Mouse (Mus musculus): Measurements from ENCODE around the gene Kcnh5. TPM values are rescaled to one million over a fixed set of nuclear protein-coding genes. Genes with fewer than 3 reads are reported as not detected.

Kcnh5 gene
- polyA plus RNA-seq, 1 experiment: 0.14 TPM

DNA sequence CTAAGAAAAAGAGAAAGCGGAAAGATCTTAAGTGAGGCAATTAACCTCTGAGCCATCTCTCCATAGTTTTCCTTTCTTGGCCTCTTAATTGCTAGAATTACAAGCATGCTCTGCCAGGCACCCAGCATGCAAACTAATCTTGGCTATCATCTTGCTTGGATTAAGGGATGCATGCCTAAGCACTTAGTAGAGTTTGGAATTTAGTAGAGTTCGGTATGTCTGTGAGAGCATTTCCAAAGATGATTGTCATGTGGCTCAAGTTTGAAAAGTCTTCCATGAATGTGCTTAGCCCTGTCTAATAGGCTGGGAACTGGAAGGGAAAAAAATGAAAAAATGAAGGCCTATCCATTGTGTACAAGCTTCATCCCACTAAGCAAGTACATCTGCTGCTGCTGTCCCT, 224.5 kb downstream of the Kcnh5 start:
- no peaks in the 10 kb centered on the region for H3K27me3 ChIP-seq (ENCODE audit: control insufficient read depth, insufficient read depth, low read length)
- no peak overlapping the region for H3K4me3 ChIP-seq (ENCODE audit: control insufficient read depth, low read depth, low read length)
- TF ChIP-seq CTCF (IDR thresholded peaks at IDR 0.05; ENCODE audit: control insufficient read depth, insufficient read depth, insufficient replicate concordance, low read depth, low read length): no peak
- TF ChIP-seq POLR2A (IDR thresholded peaks at IDR 0.05; ENCODE audit: control insufficient read depth, low read depth, low read length): no peak
- H3K4me1 ChIP-seq (ENCODE audit: control insufficient read depth, insufficient read depth, low read length): no peaks in the 10 kb centered on the region
- H3K27ac ChIP-seq (ENCODE audit: control insufficient read depth, insufficient read depth, low read depth, low read length): no peak overlapping the region
- no peaks in the 10 kb centered on the region for H3K36me3 ChIP-seq (ENCODE audit: control insufficient read depth, insufficient read depth, low read length)

DNA sequence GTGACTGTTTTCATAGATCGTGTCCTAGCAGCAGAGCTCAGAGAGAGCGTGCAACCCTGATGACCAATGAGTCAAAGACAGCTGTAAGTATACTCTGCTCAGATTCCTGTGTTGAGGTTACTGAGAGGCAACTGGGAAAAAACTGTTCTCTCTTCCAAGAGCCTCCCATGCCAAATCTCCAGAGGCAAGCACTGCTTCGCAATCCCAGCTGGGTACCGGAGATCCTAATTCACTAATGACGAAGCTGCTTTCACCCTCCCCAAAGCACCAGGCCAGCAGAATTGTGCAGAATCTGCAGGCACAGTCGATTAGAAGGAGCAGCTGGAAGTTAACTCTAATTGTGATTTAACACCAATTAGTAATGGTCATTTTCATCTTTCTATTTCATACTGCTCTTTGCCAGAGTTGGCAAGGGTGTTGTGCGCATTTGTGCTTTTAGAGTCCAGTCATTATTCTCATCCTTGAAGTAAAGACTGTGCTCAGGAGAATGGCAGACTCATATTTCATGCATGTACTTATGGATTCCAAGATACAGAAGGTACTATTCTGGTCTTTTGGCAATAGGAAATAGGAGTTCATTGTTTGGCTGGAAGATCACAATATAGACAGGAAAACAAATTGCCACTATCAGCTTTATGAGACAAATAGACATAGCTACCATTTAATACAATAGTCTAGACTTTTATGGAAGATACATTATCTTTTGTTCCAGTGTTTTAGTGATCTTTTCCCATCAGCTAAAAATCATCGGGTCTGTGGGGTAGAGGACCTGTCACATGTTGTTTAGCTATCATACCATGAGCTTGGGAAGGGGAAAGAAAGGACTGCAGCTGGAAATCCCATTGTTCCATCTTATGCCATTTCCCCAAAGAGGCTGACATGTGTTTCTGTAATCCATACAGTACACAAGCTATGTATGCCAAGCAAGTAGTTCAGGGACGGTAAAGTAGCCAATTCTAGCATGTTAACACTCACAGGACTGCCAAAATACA, 225.7 kb downstream of the Kcnh5 start:
- TF ChIP-seq POLR2A (IDR thresholded peaks at IDR 0.05; ENCODE audit: control insufficient read depth, low read depth, low read length): no peak
- no peak for TF ChIP-seq CTCF (IDR thresholded peaks at IDR 0.05; ENCODE audit: control insufficient read depth, insufficient read depth, insufficient replicate concordance, low read depth, low read length)
- Histone ChIP-seq H3K27me3 (ENCODE audit: control insufficient read depth, insufficient read depth, low read length) (no peaks in the 10 kb centered on the region), H3K36me3 (ENCODE audit: control insufficient read depth, insufficient read depth, low read length) (no peaks in the 10 kb centered on the region), H3K4me3 (ENCODE audit: control insufficient read depth, low read depth, low read length) (no peak overlapping the region), H3K4me1 (ENCODE audit: control insufficient read depth, insufficient read depth, low read length) (no peaks in the 10 kb centered on the region), H3K27ac (ENCODE audit: control insufficient read depth, insufficient read depth, low read depth, low read length) (no peak overlapping the region)

DNA sequence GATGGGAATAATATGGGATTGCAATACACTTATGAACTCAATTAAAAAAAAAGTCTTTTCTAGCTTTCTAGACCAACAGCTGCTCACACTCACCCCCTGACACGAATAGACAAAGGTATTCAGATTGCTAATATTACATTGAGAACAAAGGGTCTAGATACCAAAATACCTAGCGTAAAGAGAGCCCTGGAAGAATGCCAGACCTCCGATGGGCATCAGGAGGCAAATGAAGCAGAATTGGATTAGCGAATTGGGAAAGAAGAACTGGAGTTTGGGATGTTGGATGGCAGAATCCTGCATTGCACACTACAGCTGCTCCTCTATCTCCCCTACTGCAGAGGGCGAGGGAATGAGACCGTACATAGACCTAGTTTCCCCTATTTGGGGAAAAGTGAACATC, 275.8 kb downstream of the Kcnh5 start:
- Histone ChIP-seq H3K4me3 (ENCODE audit: control insufficient read depth, low read depth, low read length) (no peak overlapping the region), H3K27me3 (ENCODE audit: control insufficient read depth, insufficient read depth, low read length) (no peaks in the 10 kb centered on the region), H3K4me1 (ENCODE audit: control insufficient read depth, insufficient read depth, low read length) (no peaks in the 10 kb centered on the region; the same call in 1 of the 2 replicates), H3K36me3 (ENCODE audit: control insufficient read depth, insufficient read depth, low read length) (no peaks in the 10 kb centered on the region), H3K27ac (ENCODE audit: control insufficient read depth, insufficient read depth, low read depth, low read length) (no peak overlapping the region)
- TF ChIP-seq CTCF (IDR thresholded peaks at IDR 0.05; ENCODE audit: control insufficient read depth, insufficient read depth, insufficient replicate concordance, low read depth, low read length): no peak
- TF ChIP-seq POLR2A (IDR thresholded peaks at IDR 0.05; ENCODE audit: control insufficient read depth, low read depth, low read length): no peak

DNA sequence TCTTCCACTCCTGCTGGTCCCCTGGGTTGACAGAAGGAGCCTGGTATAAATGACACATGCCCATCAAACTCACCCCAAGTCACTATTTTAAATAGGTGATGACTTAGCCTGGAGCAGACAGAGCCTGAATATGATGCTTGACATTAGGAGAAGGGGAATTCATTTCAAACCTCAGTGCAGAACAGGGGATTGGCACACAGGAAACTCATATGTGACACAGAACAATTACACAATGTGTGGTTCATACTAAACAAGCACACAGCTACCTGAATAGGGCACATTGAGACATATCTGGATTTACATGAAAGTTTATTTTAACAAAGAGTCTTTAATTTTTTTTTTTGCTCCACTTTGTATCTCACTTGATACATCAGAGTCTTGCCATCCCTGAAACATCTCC, 276.4 kb downstream of the Kcnh5 start:
- H3K36me3 ChIP-seq (ENCODE audit: control insufficient read depth, insufficient read depth, low read length): no peaks in the 10 kb centered on the region
- TF ChIP-seq CTCF (IDR thresholded peaks at IDR 0.05; ENCODE audit: control insufficient read depth, insufficient read depth, insufficient replicate concordance, low read depth, low read length) (no peak), POLR2A (IDR thresholded peaks at IDR 0.05; ENCODE audit: control insufficient read depth, low read depth, low read length) (no peak)
- H3K27me3 ChIP-seq (ENCODE audit: control insufficient read depth, insufficient read depth, low read length): no peaks in the 10 kb centered on the region
- H3K4me3 ChIP-seq (ENCODE audit: control insufficient read depth, low read depth, low read length): no peak overlapping the region
- no peak overlapping the region for H3K27ac ChIP-seq (ENCODE audit: control insufficient read depth, insufficient read depth, low read depth, low read length)
- H3K4me1 ChIP-seq (ENCODE audit: control insufficient read depth, insufficient read depth, low read length): no peaks in the 10 kb centered on the region; the same call in 1 of the 2 replicates

DNA sequence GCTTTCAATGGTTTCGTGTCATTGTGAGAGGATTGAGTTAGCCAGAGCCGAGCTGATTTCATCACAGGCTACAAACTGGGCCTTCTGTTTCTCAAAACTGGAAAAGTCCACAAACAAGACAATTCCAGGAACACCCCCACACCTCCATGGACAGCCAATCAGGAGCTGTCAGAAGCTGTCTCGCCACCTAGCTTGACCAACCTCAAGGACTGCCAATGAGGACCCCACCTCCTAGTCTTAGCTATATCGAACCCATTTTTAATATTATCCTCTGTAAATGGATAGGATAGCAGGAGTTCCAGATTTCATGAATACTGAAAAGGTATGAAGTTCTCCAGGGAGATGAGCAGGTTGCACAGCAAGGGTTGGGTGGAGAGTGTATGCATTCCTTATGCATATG, 278.1 kb downstream of the Kcnh5 start:
- Histone ChIP-seq H3K4me1 (ENCODE audit: control insufficient read depth, insufficient read depth, low read length) (no peaks in the 10 kb centered on the region; the same call in 1 of the 2 replicates), H3K4me3 (ENCODE audit: control insufficient read depth, low read depth, low read length) (no peak overlapping the region), H3K36me3 (ENCODE audit: control insufficient read depth, insufficient read depth, low read length) (no peaks in the 10 kb centered on the region), H3K27ac (ENCODE audit: control insufficient read depth, insufficient read depth, low read depth, low read length) (no peak overlapping the region), H3K27me3 (ENCODE audit: control insufficient read depth, insufficient read depth, low read length) (no peaks in the 10 kb centered on the region)
- TF ChIP-seq CTCF (IDR thresholded peaks at IDR 0.05; ENCODE audit: control insufficient read depth, insufficient read depth, insufficient replicate concordance, low read depth, low read length): no peak
- TF ChIP-seq POLR2A (IDR thresholded peaks at IDR 0.05; ENCODE audit: control insufficient read depth, low read depth, low read length): no peak

DNA sequence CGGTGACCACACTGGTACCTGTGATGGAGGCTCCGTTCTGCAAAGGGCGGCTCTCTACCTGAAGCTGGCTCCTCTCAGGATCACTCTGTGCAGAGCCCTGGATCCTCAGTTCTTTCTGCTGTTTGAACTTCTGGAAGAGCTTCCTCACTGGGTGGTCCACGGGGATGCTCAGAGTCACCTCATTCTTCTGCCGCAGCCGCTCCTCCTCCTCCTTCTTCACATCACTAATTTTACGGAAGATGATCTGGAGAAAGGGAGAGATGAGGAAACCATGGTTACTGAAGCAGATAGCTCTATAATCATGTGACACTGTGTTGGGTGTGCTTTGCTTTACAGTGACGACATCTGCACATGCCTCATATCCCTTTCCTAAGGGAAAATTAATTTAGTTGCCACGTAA, 278.9 kb downstream of the Kcnh5 start:
- TF ChIP-seq POLR2A (IDR thresholded peaks at IDR 0.05; ENCODE audit: control insufficient read depth, low read depth, low read length) (no peak), CTCF (IDR thresholded peaks at IDR 0.05; ENCODE audit: control insufficient read depth, insufficient read depth, insufficient replicate concordance, low read depth, low read length) (no peak)

DNA sequence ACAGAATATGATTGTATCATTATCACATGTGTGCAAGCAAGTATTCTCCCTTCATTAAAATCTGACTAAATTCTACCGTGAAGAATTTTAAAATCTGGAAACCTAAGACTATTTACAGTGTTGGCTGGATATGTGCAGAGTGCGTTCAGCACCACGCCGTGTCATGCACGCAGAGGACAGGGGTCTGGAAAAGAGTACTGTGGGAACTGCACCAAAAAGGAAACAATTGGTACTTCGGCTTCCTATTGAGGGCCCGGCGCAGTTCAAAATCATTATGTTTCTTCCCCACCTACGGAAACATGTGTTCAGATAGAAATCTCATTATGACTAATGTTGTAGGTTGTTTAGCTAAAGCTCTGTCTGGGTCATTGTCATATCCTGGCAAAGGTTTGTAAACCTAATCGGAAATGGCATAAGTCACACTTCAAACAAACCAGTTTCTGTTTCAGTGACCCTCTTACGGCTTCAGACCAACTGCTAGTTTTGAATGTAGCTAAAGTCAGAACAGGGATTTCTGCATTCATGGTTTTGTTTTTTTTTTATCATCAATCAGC, 282.2 kb downstream of the Kcnh5 start:
- H3K4me1 ChIP-seq (ENCODE audit: control insufficient read depth, insufficient read depth, low read length): no peaks in the 10 kb centered on the region; the same call in 1 of the 2 replicates
- no peaks in the 10 kb centered on the region for H3K27me3 ChIP-seq (ENCODE audit: control insufficient read depth, insufficient read depth, low read length)
- H3K36me3 ChIP-seq (ENCODE audit: control insufficient read depth, insufficient read depth, low read length): no peaks in the 10 kb centered on the region
- no peak for TF ChIP-seq POLR2A (IDR thresholded peaks at IDR 0.05; ENCODE audit: control insufficient read depth, low read depth, low read length)
- no peak for TF ChIP-seq CTCF (IDR thresholded peaks at IDR 0.05; ENCODE audit: control insufficient read depth, insufficient read depth, insufficient replicate concordance, low read depth, low read length)
- no peak overlapping the region for H3K4me3 ChIP-seq (ENCODE audit: control insufficient read depth, low read depth, low read length)
- H3K27ac ChIP-seq (ENCODE audit: control insufficient read depth, insufficient read depth, low read depth, low read length): no peak overlapping the region

More for the DNA sequence above, 278.9 kb downstream of the Kcnh5 start:
- Histone ChIP-seq H3K27me3 (ENCODE audit: control insufficient read depth, insufficient read depth, low read length) (no peaks in the 10 kb centered on the region), H3K4me1 (ENCODE audit: control insufficient read depth, insufficient read depth, low read length) (no peaks in the 10 kb centered on the region; the same call in 1 of the 2 replicates), H3K27ac (ENCODE audit: control insufficient read depth, insufficient read depth, low read depth, low read length) (no peak overlapping the region), H3K4me3 (ENCODE audit: control insufficient read depth, low read depth, low read length) (no peak overlapping the region), H3K36me3 (ENCODE audit: control insufficient read depth, insufficient read depth, low read length) (no peaks in the 10 kb centered on the region)

Data from testis, adult 2 months (tissue).